Mouse (Mus musculus) hindbrain, embryonic 13.5 days (tissue): ENCODE measurements around the gene H2-Ob. TPM values are rescaled to one million over a fixed set of nuclear protein-coding genes. Genes with fewer than 3 reads are reported as not detected.
A peak's percentile ranks its signal among the peaks of the same experiment; 100 is the strongest.

ENCODE experiments used
- ATAC-seq: fragments of 200-750 bp; cut with Nextera tagmentation; 2 replicates; pipeline ENCODE4 v1.8.0; 2017; ENCODE audit warnings: moderate TSS enrichment; ENCODE audit not compliant: low FRiP score
- H3K27ac ChIP-seq: fragments of 300-500 bp; sonication (generic); 2 replicates; pipeline ENCODE4 v1.5.1; 2015; ENCODE audit warnings: inconsistent platforms, mild to moderate bottlenecking, moderate library complexity
- H3K27me3 ChIP-seq: fragments of 300-500 bp; sonication (generic); 2 replicates; pipeline ENCODE4 v1.6.1; 2015; ENCODE audit warnings: mild to moderate bottlenecking, inconsistent platforms
- H3K36me3 ChIP-seq: fragments of 300-500 bp; sonication (generic); 2 replicates; pipeline ENCODE4 v1.6.1; 2015; ENCODE audit warnings: mild to moderate bottlenecking, inconsistent platforms
- H3K4me1 ChIP-seq: fragments of 300-500 bp; sonication (generic); replicated peaks from 2 replicates; pipeline ENCODE4 v1.6.1; 2015; ENCODE audit warnings: inconsistent platforms
- H3K4me2 ChIP-seq: fragments of 300-500 bp; sonication (generic); 2 replicates; pipeline ENCODE4 v1.6.1; 2015; ENCODE audit warnings: inconsistent platforms, mild to moderate bottlenecking, moderate library complexity
- H3K4me3 ChIP-seq: fragments of 300-500 bp; sonication (generic); 2 replicates; pipeline ENCODE4 v1.5.1; 2015; ENCODE audit warnings: mild to moderate bottlenecking, inconsistent platforms
- H3K9ac ChIP-seq: fragments of 300-500 bp; sonication (generic); 2 replicates; pipeline ENCODE4 v1.6.1; 2015; ENCODE audit warnings: mild to moderate bottlenecking, inconsistent platforms
- H3K9me3 ChIP-seq: fragments of 300-500 bp; sonication (generic); 2 replicates; pipeline ENCODE4 v1.6.1; 2016; ENCODE audit warnings: inconsistent platforms
- WGBS: fragments of 180-500 bp; shearing (Covaris S2); methylation state at CpG from one replicate; pipeline ENCODE4 v1.1.7; 2015; 5-methylcytosine and 5-hydroxymethylcytosine counted together
- polyA plus RNA-seq: library from polyadenylated mRNA; unstranded; fragments of >200 nt; fragmentation: Nextera tagmentation; extraction: Ambion mirVana; gene quantifications from 2 replicates; pipeline ENCODE4 v1.2.1, GENCODE M21; 2015

Gene H2-Ob
- polyA plus RNA-seq, 1 experiment from 2014 or later = 0.06 TPM

DNA sequence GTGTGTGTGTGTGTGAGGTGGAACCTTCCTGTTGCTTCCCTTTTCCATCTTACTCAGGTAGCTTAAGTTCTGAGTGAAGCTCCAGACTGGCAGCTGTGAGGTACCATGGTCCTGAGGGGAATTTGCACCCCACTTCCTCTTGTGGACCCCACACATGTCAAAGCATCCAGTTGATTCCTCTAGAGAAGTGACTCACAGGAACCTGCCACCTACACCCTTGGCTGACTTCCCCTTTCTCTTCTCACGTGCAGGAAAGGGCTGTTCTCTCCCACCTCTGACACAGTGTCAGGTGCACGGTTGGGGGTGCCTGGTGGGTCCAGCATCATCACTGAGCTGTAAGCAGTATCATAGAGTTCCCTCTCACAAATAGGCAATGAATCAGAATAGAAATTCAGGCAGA is 54.8 kb downstream of the H2-Ob start:
- no peak overlapping the region for H3K4me2 ChIP-seq
- WGBS = 65% methylated on average over 2 of the region's 2 CpGs
- H3K27ac ChIP-seq = no peak overlapping the region
- ATAC-seq = no peak
- no peaks in the 10 kb centered on the region for H3K9me3 ChIP-seq
- H3K4me3 ChIP-seq = no peak overlapping the region
- H3K27me3 ChIP-seq = no peaks in the 10 kb centered on the region
- H3K9ac ChIP-seq = no peak overlapping the region
- H3K4me1 ChIP-seq = peaks cover 2% of the 10 kb centered on the region; the same call in 1 of the 2 replicates
- no peaks in the 10 kb centered on the region for H3K36me3 ChIP-seq

- no peaks in the 10 kb centered on the region for H3K9me3 ChIP-seq
- no peak overlapping the region for H3K4me2 ChIP-seq
- no peaks in the 10 kb centered on the region for H3K27me3 ChIP-seq
- no peak overlapping the region for H3K9ac ChIP-seq
- H3K36me3 ChIP-seq = no peaks in the 10 kb centered on the region
- peaks cover 2% of the 10 kb centered on the region; the same call in 1 of the 2 replicates for H3K4me1 ChIP-seq
- H3K4me3 ChIP-seq = no peak overlapping the region
- no peak for ATAC-seq
- WGBS = 64% methylated on average over 4 of the region's 4 CpGs
- no peak overlapping the region for H3K27ac ChIP-seq
Measured at GRCm38 (mm10) chr17:34294249-34294648, 55.5 kb downstream of the H2-Ob start.

DNA sequence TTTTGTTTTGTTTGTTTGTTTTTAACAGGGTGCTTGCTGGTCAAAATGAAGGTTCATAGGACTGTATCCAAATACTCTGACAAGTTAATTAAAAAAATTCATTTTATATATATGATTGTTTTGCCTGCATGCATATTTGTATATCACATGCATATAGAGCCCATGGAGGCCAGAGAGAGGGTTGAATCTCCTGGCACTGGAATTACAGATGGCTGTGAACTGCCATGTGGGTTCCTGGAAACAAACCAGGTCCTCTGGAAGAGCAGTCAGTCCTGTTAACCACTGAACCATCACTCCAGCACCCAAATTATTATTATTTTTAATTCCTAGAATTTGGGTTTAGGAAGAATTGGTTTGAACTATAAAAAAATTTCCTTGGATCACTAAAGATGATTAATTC is 56.6 kb downstream of the H2-Ob start:
- H3K4me1 ChIP-seq = peaks cover 2% of the 10 kb centered on the region; the same call in 1 of the 2 replicates
- no peak overlapping the region for H3K4me3 ChIP-seq
- no peak overlapping the region for H3K9ac ChIP-seq
- H3K36me3 ChIP-seq = no peaks in the 10 kb centered on the region
- H3K27me3 ChIP-seq = no peaks in the 10 kb centered on the region
- H3K4me2 ChIP-seq = no peak overlapping the region
- no peak overlapping the region for H3K27ac ChIP-seq
- ATAC-seq = no peak
- H3K9me3 ChIP-seq = no peaks in the 10 kb centered on the region

DNA sequence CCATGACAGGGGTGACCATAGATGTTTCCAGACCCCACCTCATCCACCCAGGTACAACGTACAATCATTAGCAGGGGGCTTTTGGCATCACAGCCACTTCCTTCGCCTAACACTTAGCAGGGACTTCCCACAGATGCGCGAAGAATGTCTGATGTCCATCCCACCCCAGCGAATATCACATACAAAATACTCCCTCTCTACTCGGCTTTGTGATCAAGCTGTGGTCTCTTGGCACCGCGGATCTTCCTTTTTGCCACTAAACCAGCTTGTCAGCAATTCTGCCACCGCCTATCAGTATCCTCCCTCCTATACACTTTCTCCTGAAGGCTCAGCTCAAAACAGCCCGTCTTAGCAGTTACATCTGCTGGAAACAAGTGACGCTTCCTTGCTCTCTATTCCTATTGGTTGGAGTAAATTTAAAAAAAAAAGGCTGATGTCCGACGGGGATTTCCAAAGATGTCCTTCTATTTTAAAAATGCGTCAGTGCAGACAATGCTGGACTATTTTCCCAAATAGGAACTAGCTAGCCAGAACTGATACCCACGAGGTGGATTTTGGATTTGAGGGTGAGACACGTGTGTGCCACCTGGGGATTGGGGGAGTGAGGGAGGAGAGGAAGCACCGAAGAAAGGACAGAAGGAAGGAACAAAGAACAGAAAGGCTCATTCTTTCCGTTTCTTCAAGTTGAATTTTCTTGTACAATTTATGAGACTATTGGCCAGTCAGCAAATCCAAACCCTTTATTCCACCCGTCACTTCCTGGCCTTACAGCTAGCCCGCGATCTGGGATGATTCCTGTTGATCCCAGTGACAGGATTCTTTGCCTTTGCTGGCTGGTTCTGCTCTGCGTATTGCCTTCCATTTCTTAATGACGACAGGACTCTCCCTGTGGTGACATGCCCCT is 57.4 kb downstream of the H2-Ob start:
- peaks cover 2% of the 10 kb centered on the region; the same call in 1 of the 2 replicates for H3K4me1 ChIP-seq
- H3K9ac ChIP-seq = peak overlapping the region; percentile 49
- H3K27ac ChIP-seq = peak overlapping the region; percentile 49; the same call in 1 of the 2 replicates
- no peaks in the 10 kb centered on the region for H3K9me3 ChIP-seq
- no peaks in the 10 kb centered on the region for H3K27me3 ChIP-seq
- no peaks in the 10 kb centered on the region for H3K36me3 ChIP-seq
- H3K4me3 ChIP-seq = peak overlapping the region; percentile 41
- peak; percentile 84 for ATAC-seq
- WGBS = 19% methylated on average over 23 of the region's 23 CpGs
- H3K4me2 ChIP-seq = peak overlapping the region; percentile 46

DNA sequence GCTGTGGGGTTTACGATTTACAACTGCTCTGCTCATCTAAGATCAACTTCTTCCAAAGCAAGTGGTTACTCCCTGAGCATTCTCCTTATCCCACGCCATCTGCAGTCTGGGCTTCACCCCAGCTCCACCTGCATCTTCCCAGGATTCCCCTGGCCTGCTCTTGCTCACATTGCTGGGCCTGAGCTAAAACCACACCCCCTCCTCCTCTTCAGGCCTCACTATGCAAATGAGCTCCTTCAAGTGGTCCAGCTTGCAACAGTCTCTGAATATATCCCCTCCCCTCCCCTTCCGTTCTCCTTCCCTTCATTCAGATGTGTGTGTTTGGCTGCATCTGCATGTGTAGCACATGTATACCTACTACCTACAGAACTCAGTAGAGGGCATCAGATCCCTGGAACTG is 60.7 kb downstream of the H2-Ob start:
- H3K4me2 ChIP-seq = no peak overlapping the region
- H3K27ac ChIP-seq = no peak overlapping the region
- H3K4me1 ChIP-seq = peaks cover 2% of the 10 kb centered on the region; the same call in 1 of the 2 replicates
- no peaks in the 10 kb centered on the region for H3K27me3 ChIP-seq
- no peaks in the 10 kb centered on the region for H3K36me3 ChIP-seq
- H3K4me3 ChIP-seq = no peak overlapping the region
- ATAC-seq = no peak
- no peak overlapping the region for H3K9ac ChIP-seq
- 76% methylated on average over 3 of the region's 3 CpGs for WGBS
- no peaks in the 10 kb centered on the region for H3K9me3 ChIP-seq

GRCm38 (mm10) chr17:34300071-34300470 is 61.4 kb downstream of the H2-Ob start:
- no peaks in the 10 kb centered on the region for H3K9me3 ChIP-seq
- peaks cover 2% of the 10 kb centered on the region; the same call in 1 of the 2 replicates for H3K4me1 ChIP-seq
- H3K36me3 ChIP-seq = no peaks in the 10 kb centered on the region
- H3K4me3 ChIP-seq = no peak overlapping the region
- WGBS = 94% methylated on average over 8 of the region's 8 CpGs
- no peak overlapping the region for H3K27ac ChIP-seq
- no peaks in the 10 kb centered on the region for H3K27me3 ChIP-seq
- H3K4me2 ChIP-seq = no peak overlapping the region
- no peak for ATAC-seq
- H3K9ac ChIP-seq = no peak overlapping the region

DNA sequence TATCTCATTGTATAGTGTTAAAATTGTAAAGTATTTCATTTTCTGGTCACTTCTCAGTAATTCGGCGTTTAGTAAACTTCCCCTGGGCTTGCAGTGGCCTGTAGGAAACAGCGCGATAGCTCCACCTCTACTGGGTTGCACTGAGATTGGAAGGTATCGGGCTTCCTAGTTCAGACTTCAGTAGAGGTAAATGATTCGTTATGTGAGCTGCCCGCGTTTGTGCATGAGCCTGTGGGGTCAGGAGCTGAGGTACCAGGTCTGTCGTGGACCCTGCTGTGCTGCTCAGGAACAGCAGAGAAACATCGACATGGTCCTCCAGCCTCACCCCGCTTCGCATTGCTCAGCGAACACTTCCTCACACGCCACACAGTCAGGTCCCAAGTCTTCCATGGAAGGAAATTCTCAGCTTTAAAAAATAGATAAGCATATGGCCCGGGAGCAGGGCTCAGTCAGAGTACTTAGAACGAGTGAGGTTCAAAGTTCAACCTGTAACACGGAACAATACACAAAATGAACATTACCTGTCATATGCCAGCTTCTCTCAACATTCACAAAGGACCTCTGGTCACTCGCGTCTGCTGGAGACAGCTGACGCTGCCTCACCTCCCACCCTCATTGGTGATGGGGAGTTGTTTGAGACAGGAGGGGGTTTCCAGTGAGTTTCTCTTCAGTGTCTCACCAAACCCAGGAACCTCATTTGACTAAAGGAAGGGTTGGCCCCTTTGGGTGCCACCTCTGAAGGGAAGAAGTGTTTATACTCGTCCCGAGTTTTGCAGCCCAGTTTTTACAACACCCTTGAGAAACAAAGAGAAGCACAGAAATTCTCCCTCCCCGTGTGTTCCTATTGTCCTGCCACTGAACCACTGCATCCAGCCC is 62.2 kb downstream of the H2-Ob start:
- Histone ChIP-seq H3K27ac (no peak overlapping the region), H3K36me3 (no peaks in the 10 kb centered on the region), H3K4me3 (no peak overlapping the region), H3K4me1 (peaks cover 2% of the 10 kb centered on the region; the same call in 1 of the 2 replicates), H3K9me3 (no peaks in the 10 kb centered on the region), H3K9ac (no peak overlapping the region), H3K27me3 (no peaks in the 10 kb centered on the region), H3K4me2 (no peak overlapping the region)
- no peak for ATAC-seq
- 79% methylated on average over 23 of the region's 23 CpGs for WGBS

GRCm38 (mm10) chr17:34301670-34302190 is 63.0 kb downstream of the H2-Ob start:
- Histone ChIP-seq H3K27ac (no peak overlapping the region), H3K4me3 (no peak overlapping the region), H3K4me2 (no peak overlapping the region), H3K4me1 (no peaks in the 10 kb centered on the region; the same call in 1 of the 2 replicates), H3K27me3 (no peaks in the 10 kb centered on the region), H3K9ac (no peak overlapping the region), H3K9me3 (no peaks in the 10 kb centered on the region), H3K36me3 (no peaks in the 10 kb centered on the region)
- no peak for ATAC-seq
- WGBS = 91% methylated on average over 4 of the region's 4 CpGs

DNA sequence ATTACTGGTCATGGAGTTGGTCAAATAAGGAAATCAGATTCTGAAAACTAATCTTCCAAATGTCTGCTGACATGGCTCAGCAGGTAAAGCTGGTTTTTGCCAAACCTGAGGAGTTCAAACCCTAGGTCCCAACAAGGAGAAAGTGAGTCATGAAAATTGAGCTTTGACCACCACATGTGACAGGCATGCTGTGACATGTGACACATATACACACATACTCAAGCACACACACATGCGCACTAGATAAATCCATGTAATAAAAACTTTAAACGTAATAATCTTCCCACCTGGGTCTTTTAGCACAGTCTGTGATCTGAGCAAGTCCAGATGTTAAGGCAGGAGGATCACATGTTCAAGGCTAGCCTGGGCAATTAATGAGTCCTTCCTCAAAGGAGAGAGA is 65.1 kb downstream of the H2-Ob start:
- no peaks in the 10 kb centered on the region for H3K4me1 ChIP-seq
- peaks cover 8% of the 10 kb centered on the region; the same call in 1 of the 2 replicates for H3K27me3 ChIP-seq
- no peak overlapping the region for H3K27ac ChIP-seq
- H3K36me3 ChIP-seq = no peaks in the 10 kb centered on the region
- no peak overlapping the region for H3K4me3 ChIP-seq
- H3K9me3 ChIP-seq = no peaks in the 10 kb centered on the region
- H3K4me2 ChIP-seq = no peak overlapping the region
- no peak for ATAC-seq
- WGBS = 85% methylated on average over 2 of the region's 2 CpGs
- H3K9ac ChIP-seq = no peak overlapping the region

Other genes with a start within 250 kb of the H2-Ob start
- gene H2-K1, start 238.6 kb upstream of the H2-Ob start, polyA plus RNA-seq = 12.2 and 13.0 TPM in 2 replicates
- 19.2 and 21.5 TPM in 2 replicates for gene Ring1, start 214.2 kb upstream of the H2-Ob start, polyA plus RNA-seq
- 62.9 and 65.0 TPM in 2 replicates for gene H2-Ke6, start 210.8 kb upstream of the H2-Ob start, polyA plus RNA-seq
- gene Slc39a7, start 207.2 kb upstream of the H2-Ob start, polyA plus RNA-seq = 164 and 172 TPM in 2 replicates
- gene Rxrb, start 207.1 kb upstream of the H2-Ob start, polyA plus RNA-seq = 56.8 and 59.2 TPM in 2 replicates
- 3.2 and 3.8 TPM in 2 replicates for gene Col11a2, start 199.5 kb upstream of the H2-Ob start, polyA plus RNA-seq
- 0.18 TPM in 1 of 2 replicates, not detected in the other for gene H2-Oa, start 146.6 kb upstream of the H2-Ob start, polyA plus RNA-seq
- 14.4 and 16.9 TPM in 2 replicates for gene H2-DMa, start 119.4 kb upstream of the H2-Ob start, polyA plus RNA-seq
- gene Brd2, start 116.3 kb upstream of the H2-Ob start, polyA plus RNA-seq = 127 and 129 TPM in 2 replicates
- 0.27 TPM in 2 replicates for gene H2-DMb2, start 95.6 kb upstream of the H2-Ob start, polyA plus RNA-seq
- gene H2-DMb1, start 85.8 kb upstream of the H2-Ob start, polyA plus RNA-seq = 0.60 and 0.84 TPM in 2 replicates
- gene Tap1, start 51.4 kb upstream of the H2-Ob start, polyA plus RNA-seq = 1.1 and 1.3 TPM in 2 replicates
- 0.89 and 1.5 TPM in 2 replicates for gene Psmb9, start 51.1 kb upstream of the H2-Ob start, polyA plus RNA-seq
- 2.7 and 3.7 TPM in 2 replicates for gene Psmb8, start 41.2 kb upstream of the H2-Ob start, polyA plus RNA-seq
- 2.1 and 2.2 TPM in 2 replicates for gene Tap2, start 35.4 kb upstream of the H2-Ob start, polyA plus RNA-seq
- gene H2-Ab1, start 18.8 kb downstream of the H2-Ob start, polyA plus RNA-seq = 1.2 and 1.9 TPM in 2 replicates
- gene H2-Aa, start 48.9 kb downstream of the H2-Ob start, polyA plus RNA-seq = 0.30 and 0.35 TPM in 2 replicates
- gene H2-Eb1, start 67.0 kb downstream of the H2-Ob start, polyA plus RNA-seq = 1.5 and 3.4 TPM in 2 replicates
- gene H2-Eb2, start 86.8 kb downstream of the H2-Ob start, polyA plus RNA-seq = 0.08 and 0.13 TPM in 2 replicates
- gene Btnl2, start 115.9 kb downstream of the H2-Ob start, polyA plus RNA-seq = not detected in 2 replicates
- not detected in 2 replicates for gene Btnl1, start 138.2 kb downstream of the H2-Ob start, polyA plus RNA-seq
- 3.6 and 4.1 TPM in 2 replicates for gene BC051142, start 159.9 kb downstream of the H2-Ob start, polyA plus RNA-seq
- gene Btnl4, start 238.4 kb downstream of the H2-Ob start, polyA plus RNA-seq = not detected in 2 replicates